Mouse (Mus musculus) right cerebral cortex, adult 2 months (tissue): ENCODE data around the gene Abcg5.

ENCODE experiments used
- DNase-seq, 2 experiments: peaks; one replicate each; pipeline ENCODE4 v3.0.0; 2021 to 2022; ENCODE audit warnings: low spot score in 2 of 2

Abcg5 gene

GRCm38 (mm10) chr17:84611500-84611899, 71.3 kb downstream of the Abcg5 start:
- no peak for DNase-seq

GRCm38 (mm10) chr17:84608606-84609005, 74.2 kb downstream of the Abcg5 start:
- no peak for DNase-seq
